In genomic region chr10:29595455-29595854, GRCm38 (mm10) we compare ENCODE assay signal across 13 mouse cellular contexts. TPM values are rescaled to one million over a fixed set of nuclear protein-coding genes. Genes with fewer than 3 reads are reported as not detected.
"Had no signal": no experiment of that assay in that cellular context is flagged by ENCODE, and none has a peak within 500 bp of the region (broad histone marks: within the 10 kb centered on the region; RNA-seq: fewer than 3 reads in every experiment).

No protein-coding gene starts in this region.

- ATAC-seq: liver, postnatal 0 days; midbrain, embryonic 13.5 days had no signal

- H3K27me3 ChIP-seq: kidney, embryonic 15.5 days; limb, embryonic 12.5 days; liver, embryonic 13.5 days; lung, embryonic 15.5 days; midbrain, embryonic 13.5 days had no signal

- H3K27ac ChIP-seq: kidney, embryonic 15.5 days; limb, embryonic 12.5 days; liver, embryonic 13.5 days; lung, embryonic 15.5 days; midbrain, embryonic 13.5 days had no signal

- H3K4me1 ChIP-seq: kidney, embryonic 15.5 days; limb, embryonic 12.5 days; liver, embryonic 13.5 days; lung, embryonic 15.5 days; midbrain, embryonic 13.5 days had no signal

- H3K9me3 ChIP-seq: kidney, embryonic 15.5 days; limb, embryonic 12.5 days; liver, embryonic 13.5 days; lung, embryonic 15.5 days; midbrain, embryonic 13.5 days had no signal

- H3K9ac ChIP-seq: kidney, embryonic 15.5 days; limb, embryonic 12.5 days; liver, embryonic 13.5 days; liver, postnatal 0 days; lung, embryonic 15.5 days; midbrain, embryonic 13.5 days had no signal

- H3K4me3 ChIP-seq: kidney, embryonic 15.5 days; limb, embryonic 12.5 days; liver, embryonic 13.5 days; lung, embryonic 15.5 days; midbrain, embryonic 13.5 days had no signal

- H3K4me2 ChIP-seq: kidney, embryonic 15.5 days; limb, embryonic 12.5 days; liver, embryonic 13.5 days; lung, embryonic 15.5 days; midbrain, embryonic 13.5 days had no signal

- DNase-seq: kidney, postnatal 14 days; liver; liver, embryonic 13.5 days; liver, postnatal 0 days; lung, postnatal 14 days; right cerebral cortex, adult 18-20 months; right cerebral cortex, postnatal 25 days; thymus, postnatal 4 days had no signal

- H3K36me3 ChIP-seq: kidney, embryonic 15.5 days; limb, embryonic 12.5 days; liver, embryonic 13.5 days; lung, embryonic 15.5 days; midbrain, embryonic 13.5 days had no signal

RNA-seq across cellular contexts. Expression of gene Rspo3, which starts 59.8 kb away (rescaled TPM):
- total RNA-seq: megakaryocyte-erythroid progenitor cell, adult 5-6 weeks had no signal
